Mouse (Mus musculus) adrenal gland, adult 2 months (tissue): ENCODE results near the gene Cycs. TPM values are rescaled to one million over a fixed set of nuclear protein-coding genes. Genes with fewer than 3 reads are reported as not detected.
"Not testable (repeated sequence)": the region's sequence is repeated elsewhere in the genome, so short reads cannot be mapped to it uniquely, and the experiment has no call there.

Experiments
- DNase-seq: peaks from one replicate; pipeline ENCODE4 v3.0.0; 2021
- long read RNA-seq: library from polyadenylated mRNA; stranded (forward); transcript quantifications from one replicate; pipeline ENCODE4 v2.0.0, GENCODE M21; 2021
- polyA plus RNA-seq: library from polyadenylated mRNA; depleted of rRNA; stranded (reverse); fragments of >200 nt; gene quantifications from 2 replicates; pipeline ENCODE4 v1.2.3, GENCODE M21; 2012; rRNA removed
- total RNA-seq, 2 experiments: library from RNA; stranded (reverse); gene quantifications; 2 replicates each; pipeline ENCODE4 v1.2.3; 2021

Gene Cycs
- total RNA-seq (10 to 100 TPM; 69.1 to 73.1 TPM), polyA plus RNA-seq (0.24 and 0.29 TPM in 2 replicates)
- long read RNA-seq, transcript Cycs-202 (3 exons, 3,123 nt) = major isoform, 411 of 419 reads
- long read RNA-seq, partial matches to known transcripts = 0 of 419 reads
- long read RNA-seq, other reads (novel, unspliced or antisense) = 8 of 419 reads

GRCm38 (mm10) chr6:50566141-50566996 lies at the start of gene Cycs:
TSS of gene Cycs (minus strand) at chr6:50566538.
- peak; percentile 100 for DNase-seq

- DNase-seq = no peak
Observed at GRCm38 (mm10) chr6:50601620-50602019, 35.3 kb upstream of the Cycs start.

GRCm38 (mm10) chr6:50598560-50598959 lies 32.2 kb upstream of the Cycs start:
- DNase-seq = no peak

- DNase-seq = peak; percentile 97
Observed at GRCm38 (mm10) chr6:50596301-50597211, 30.2 kb upstream of the Cycs start, which contains the start of gene 4921507P07Rik. TSS of gene 4921507P07Rik (minus strand) at chr6:50596632.

GRCm38 (mm10) chr6:50594372-50594771 lies 28.0 kb upstream of the Cycs start:
- no peak for DNase-seq

- no peak for DNase-seq
Observed at GRCm38 (mm10) chr6:50593334-50593845, 27.1 kb upstream of the Cycs start.

GRCm38 (mm10) chr6:50590234-50590633 lies 23.9 kb upstream of the Cycs start:
- no peak for DNase-seq

GRCm38 (mm10) chr6:50588251-50588650 lies 21.9 kb upstream of the Cycs start:
- DNase-seq = peak; percentile 35

- DNase-seq = no peak
Observed at GRCm38 (mm10) chr6:50587412-50587811, 21.1 kb upstream of the Cycs start.

- no peak for DNase-seq
Observed at GRCm38 (mm10) chr6:50586316-50586715, 20.0 kb upstream of the Cycs start.

GRCm38 (mm10) chr6:50585733-50586132 lies 19.4 kb upstream of the Cycs start:
- no peak for DNase-seq

- no peak for DNase-seq
Observed at GRCm38 (mm10) chr6:50571661-50572060, 5.3 kb upstream of the Cycs start.

- no peak for DNase-seq
Observed at GRCm38 (mm10) chr6:50566997-50567255, 588 bp upstream of the Cycs start.

- DNase-seq = no peak
Observed at GRCm38 (mm10) chr6:50563651-50564050, 2.7 kb downstream of the Cycs start.

GRCm38 (mm10) chr6:50562421-50562820 lies 3.9 kb downstream of the Cycs start:
- no peak for DNase-seq

GRCm38 (mm10) chr6:50560776-50561175 lies 5.6 kb downstream of the Cycs start:
- no peak for DNase-seq

- DNase-seq = no peak
Observed at GRCm38 (mm10) chr6:50558877-50559276, 7.5 kb downstream of the Cycs start.

- no peak for DNase-seq
Observed at GRCm38 (mm10) chr6:50557566-50557965, 8.8 kb downstream of the Cycs start.

GRCm38 (mm10) chr6:50554223-50554622 lies 12.1 kb downstream of the Cycs start:
- DNase-seq = not testable (repeated sequence)

GRCm38 (mm10) chr6:50552881-50553518 lies 13.3 kb downstream of the Cycs start:
- DNase-seq = no peak

- DNase-seq = no peak
Observed at GRCm38 (mm10) chr6:50549791-50550190, 16.5 kb downstream of the Cycs start.

- DNase-seq = no peak
Observed at GRCm38 (mm10) chr6:50549051-50549450, 17.3 kb downstream of the Cycs start.
